Mouse (Mus musculus) right cerebral cortex, adult 2 months (tissue): ENCODE data around the gene Acot2.
"Not testable (repeated sequence)": the region's sequence is repeated elsewhere in the genome, so short reads cannot be mapped to it uniquely, and the experiment has no call there.

Experiments
- DNase-seq, 2 experiments: peaks; one replicate each; pipeline ENCODE4 v3.0.0; 2021 to 2022; ENCODE audit warnings: low spot score in 2 of 2

The Acot2 gene

GRCm38 (mm10) chr12:83998341-83999107 is 10.9 kb downstream of the Acot2 start:
- no peak for DNase-seq

DNA sequence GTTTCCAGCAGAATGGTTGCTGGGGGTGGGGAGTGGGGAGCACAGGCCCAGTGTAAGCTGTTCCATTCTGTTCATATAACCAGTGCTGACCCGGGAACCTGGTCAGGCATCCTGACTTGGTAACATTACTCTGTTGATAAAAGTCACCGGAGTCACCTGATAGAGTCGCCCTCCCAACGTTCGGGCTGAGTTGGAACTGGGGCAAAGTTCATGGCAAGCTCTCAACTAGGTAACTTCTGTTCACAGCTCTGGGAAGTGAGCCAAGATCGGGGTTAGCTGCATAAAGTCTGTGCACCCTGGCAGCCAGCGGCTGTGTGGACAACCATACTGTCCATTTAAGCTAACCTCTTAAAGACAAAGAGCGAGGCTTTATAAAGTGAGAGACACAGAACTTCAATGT is 11.6 kb downstream of the Acot2 start:
- not testable (repeated sequence) for DNase-seq

DNA sequence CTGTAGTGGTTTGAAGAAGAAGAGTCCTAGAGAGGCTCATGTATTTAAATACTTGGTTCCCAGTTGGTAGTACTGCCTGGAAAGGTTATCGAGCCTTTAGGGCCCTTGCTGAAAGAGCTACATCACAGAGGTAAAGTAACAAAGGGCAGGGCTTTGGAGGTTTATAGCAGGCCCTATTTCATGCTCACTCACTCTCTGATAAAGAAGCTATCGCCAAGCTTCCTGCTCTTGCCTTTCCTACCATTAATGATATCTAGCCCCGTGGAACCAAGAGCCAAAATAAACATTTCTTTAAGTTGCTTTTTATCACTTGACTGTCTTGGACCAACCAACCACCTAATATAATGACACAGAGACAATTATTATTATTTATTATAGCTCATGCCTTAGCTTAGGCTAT is 12.8 kb downstream of the Acot2 start:
- no peak for DNase-seq

GRCm38 (mm10) chr12:84003866-84004265 is 16.2 kb downstream of the Acot2 start:
- DNase-seq: no peak

DNA sequence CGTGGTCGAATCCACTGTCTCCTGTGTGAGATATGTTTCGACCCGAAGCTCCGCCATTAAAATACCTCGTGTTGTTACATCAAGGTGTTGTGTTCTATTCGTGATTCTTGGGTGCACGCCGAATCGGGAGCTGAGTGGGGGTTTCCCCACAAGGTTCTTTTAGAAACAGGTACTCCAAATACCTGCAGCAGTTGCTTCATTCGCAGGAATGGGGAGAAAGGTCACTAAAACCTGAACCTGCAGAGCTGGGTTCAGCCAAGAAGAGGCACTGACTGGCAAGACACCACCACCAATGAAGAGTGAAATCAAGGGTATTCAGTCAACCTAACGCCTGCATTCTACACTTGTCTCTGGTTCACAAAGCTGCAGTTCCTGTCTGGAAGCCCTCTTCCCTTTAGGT is 20.6 kb downstream of the Acot2 start:
- no peak for DNase-seq

- DNase-seq: no peak
These were observed 21.1 kb downstream of the Acot2 start for GRCm38 (mm10) chr12:84008729-84009128.

DNA sequence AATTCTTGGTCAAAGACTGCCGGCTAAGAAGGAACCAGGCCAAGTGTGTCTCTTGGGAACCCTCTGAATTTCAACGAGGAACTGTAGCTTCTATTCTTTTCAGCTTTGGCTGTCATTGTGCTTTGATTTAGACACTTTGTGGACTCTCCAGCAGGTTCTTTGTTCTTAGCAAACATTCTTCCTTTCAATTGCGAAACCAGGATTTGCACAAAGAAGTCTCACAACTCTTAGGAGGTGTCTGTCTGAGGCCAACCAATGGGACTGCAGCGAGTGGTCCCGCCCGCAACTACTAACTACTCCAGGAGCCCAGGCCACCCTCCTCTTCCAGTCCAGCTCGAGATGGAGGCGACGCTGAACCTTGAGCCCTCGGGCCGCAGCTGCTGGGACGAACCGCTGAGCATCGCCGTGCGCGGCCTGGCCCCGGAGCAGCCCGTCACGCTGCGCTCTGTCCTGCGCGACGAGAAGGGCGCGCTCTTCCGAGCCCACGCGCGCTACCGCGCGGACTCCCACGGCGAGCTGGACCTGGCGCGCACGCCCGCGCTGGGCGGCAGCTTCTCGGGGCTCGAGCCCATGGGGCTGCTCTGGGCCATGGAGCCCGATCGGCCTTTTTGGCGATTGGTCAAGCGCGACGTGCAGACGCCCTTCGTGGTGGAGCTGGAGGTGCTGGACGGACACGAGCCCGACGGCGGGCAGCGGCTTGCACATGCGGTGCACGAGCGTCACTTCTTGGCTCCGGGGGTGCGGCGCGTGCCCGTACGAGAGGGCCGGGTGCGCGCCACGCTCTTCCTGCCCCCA is 21.7 kb downstream of the Acot2 start, which contains the start of gene Acot1:
Gene Acot1, plus strand, starts transcription at position 320 of the 795 bp plus-strand sequence.
- DNase-seq: peak; percentile 49 to 57

- DNase-seq: no peak
These were observed 22.5 kb downstream of the Acot2 start for GRCm38 (mm10) chr12:84010201-84010600.

DNA sequence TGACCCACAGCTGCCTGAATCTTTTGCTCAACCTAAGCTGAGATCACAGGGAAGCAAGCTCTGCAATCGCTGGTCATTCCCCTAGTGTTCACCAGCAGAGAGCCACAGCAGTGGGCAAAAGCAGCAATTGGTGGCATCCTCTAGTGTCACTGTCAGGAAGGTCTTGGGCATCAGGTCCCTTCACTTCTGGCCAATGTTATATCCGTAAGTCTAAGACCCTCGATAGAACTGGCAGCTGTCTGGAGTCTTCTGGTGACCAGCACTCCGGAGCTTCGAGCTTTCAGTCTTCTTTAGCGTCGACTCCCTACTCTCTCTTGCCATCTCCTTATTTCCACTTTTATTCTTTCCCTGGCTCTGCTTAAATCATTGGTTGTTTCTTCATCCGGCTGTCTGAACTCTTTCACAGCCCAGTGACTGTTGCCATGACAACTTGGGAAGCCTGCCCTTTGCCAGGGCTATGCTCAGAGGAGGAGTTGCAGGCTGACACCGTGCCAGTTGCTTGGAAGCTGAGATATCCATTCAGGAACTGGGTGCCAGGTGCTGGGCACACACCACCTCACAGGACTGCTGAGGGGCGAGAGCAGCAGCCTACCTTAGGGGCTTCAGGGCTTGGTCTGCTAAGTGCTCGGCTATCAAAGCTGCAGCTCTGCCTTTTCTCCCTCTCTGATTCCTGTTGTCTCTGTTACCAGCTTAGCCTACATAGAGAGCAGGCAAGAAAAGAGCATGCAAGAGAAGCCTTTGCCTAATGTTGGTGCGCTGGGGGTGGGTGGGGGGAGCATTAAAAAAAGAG is 23.8 kb downstream of the Acot2 start:
- DNase-seq: peak; percentile 59 to 70

- no peak for DNase-seq
These were observed 25.5 kb downstream of the Acot2 start for GRCm38 (mm10) chr12:84013130-84013529.

- DNase-seq: peak; percentile 29 to 45
These were observed 26.0 kb downstream of the Acot2 start for GRCm38 (mm10) chr12:84013701-84014100.

DNA sequence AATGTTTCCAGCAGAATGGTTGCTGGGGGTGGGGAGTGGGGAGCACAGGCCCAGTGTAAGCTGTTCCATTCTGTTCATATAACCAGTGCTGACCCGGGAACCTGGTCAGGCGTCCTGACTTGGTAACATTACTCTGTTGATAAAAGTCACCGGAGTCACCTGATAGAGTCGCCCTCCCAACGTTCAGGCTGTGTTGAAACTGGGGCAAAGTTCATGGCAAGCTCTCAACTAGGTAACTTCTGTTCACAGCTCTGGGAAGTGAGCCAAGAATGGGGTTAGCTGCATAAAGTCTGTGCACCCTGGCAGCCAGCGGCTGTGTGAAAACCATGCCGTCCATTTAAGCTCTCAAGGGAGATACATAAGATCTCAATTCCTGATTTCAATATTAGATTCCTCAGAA is 32.9 kb downstream of the Acot2 start:
- DNase-seq: not testable (repeated sequence)

GRCm38 (mm10) chr12:84022266-84022665 is 34.6 kb downstream of the Acot2 start:
- not testable (repeated sequence) for DNase-seq

- no peak for DNase-seq
These were observed 35.5 kb downstream of the Acot2 start for GRCm38 (mm10) chr12:84023052-84023745.

- DNase-seq: no peak
These were observed 38.2 kb downstream of the Acot2 start for GRCm38 (mm10) chr12:84025888-84026287.

DNA sequence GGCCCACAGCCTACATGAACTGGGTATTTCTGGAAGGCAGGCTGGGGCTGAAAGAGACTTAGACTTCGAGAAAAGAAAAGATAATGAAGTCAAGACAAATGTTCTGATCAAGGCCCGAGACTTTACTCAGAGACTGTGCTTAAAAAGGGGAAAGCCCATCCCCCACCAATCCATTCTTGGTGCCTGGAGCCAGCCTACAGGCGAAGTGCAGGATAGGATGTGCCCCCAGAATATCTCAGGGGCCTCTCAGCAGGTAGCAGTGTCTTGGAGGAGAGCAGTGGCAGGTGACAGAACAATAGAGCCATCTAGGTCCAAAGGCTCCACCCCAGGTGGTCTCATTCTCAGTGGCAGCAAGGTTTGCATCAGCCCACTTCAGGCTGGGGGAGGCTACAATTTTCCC is 40.7 kb downstream of the Acot2 start:
- DNase-seq: not testable (repeated sequence)

GRCm38 (mm10) chr12:84029043-84029442 is 41.4 kb downstream of the Acot2 start:
- not testable (repeated sequence) for DNase-seq

GRCm38 (mm10) chr12:84030659-84031332 is 43.1 kb downstream of the Acot2 start:
- peak; percentile 88 to 91 for DNase-seq

DNA sequence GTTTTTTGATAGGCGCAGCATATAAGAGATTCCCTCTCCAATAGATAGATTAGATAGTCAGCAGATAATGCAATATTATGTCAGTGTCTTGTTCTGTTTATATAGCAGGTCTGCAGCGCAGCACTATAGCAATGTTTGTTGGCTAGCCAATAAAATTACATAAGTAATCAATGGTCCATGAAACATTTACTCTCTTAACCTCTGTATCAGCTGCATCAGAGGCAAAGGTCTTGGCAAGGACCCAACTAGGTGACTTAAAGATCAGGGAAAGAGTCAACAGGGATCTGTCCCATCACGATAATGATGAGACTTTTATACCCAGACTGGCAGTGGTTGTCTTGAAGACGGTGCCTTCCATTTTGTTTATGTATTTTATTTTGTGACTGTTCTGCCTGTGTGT is 45.2 kb downstream of the Acot2 start:
- DNase-seq: no peak

DNA sequence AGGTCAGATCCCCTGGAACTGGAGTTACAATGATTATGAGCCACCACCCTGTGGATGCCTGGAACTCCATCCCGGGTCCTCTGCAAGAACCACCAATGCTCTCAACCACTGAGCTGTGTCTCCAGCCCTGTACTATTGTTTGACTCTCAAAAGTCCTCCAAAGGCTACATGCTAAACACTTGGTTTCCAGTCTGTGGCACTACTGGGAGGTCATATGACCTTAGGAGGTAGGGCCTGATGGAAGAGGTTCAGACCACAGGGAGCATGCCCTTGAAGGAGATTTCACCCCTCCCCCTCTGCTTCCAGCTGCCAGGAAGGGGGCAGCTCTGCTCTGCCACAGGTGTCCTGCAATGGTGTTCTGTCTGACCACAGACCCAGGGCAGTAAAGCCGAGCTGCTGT is 45.6 kb downstream of the Acot2 start:
- DNase-seq: not testable (repeated sequence)

DNA sequence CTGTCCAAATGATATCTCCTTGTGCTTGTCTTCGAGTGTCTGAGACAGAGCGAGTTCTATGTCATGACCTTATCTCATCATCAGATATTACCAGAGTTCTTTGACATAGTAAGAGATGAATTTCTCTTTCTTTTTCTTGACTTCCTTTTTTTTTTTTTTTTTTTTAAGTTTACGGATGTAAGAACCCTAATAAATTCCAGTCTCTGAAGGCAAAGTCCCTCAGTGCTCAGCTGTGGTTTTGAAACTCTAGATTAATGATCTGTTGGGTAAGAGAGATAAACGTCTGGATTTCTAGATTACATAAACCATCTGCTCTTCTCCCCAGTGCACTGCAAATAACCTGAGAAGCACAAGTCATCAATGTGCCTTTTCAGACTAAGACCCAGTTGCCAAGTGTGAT is 46.4 kb downstream of the Acot2 start:
- DNase-seq: no peak
